Mouse (Mus musculus) urinary bladder, postnatal 36 days (tissue): ENCODE results near the gene Tcap.
"Not testable (repeated sequence)": the region's sequence is repeated elsewhere in the genome, so short reads cannot be mapped to it uniquely, and the experiment has no call there.

Experiments
- DNase-seq, 2 experiments: peaks; one replicate each; pipeline ENCODE4 v3.0.0; 2022; ENCODE audit warnings: low spot score in 2 of 2, mixed read lengths in 1 of 2

Gene Tcap

GRCm38 (mm10) chr11:98381651-98382050, 2.0 kb upstream of the Tcap start:
- DNase-seq, result no peak

- not testable (repeated sequence) for DNase-seq
These were observed 1.2 kb upstream of the Tcap start for GRCm38 (mm10) chr11:98382405-98382804.

GRCm38 (mm10) chr11:98384216-98384615, 605 bp downstream of the Tcap start:
- no peak for DNase-seq

- no peak for DNase-seq
These were observed 1.4 kb downstream of the Tcap start for GRCm38 (mm10) chr11:98384721-98385637.

GRCm38 (mm10) chr11:98385638-98386585, 2.3 kb downstream of the Tcap start, which contains the start of gene Pnmt:
Gene Pnmt, plus strand, starts transcription at chr11:98386450.
- DNase-seq, result no peak

GRCm38 (mm10) chr11:98386596-98386995, 3.0 kb downstream of the Tcap start:
- no peak for DNase-seq

- DNase-seq, result no peak
These were observed 3.5 kb downstream of the Tcap start for GRCm38 (mm10) chr11:98387056-98387577.

- DNase-seq, result no peak
These were observed 4.7 kb downstream of the Tcap start for GRCm38 (mm10) chr11:98388282-98388681.

GRCm38 (mm10) chr11:98389221-98389780, 5.7 kb downstream of the Tcap start:
- DNase-seq, result peak; percentile 28 to 44

- DNase-seq, result no peak
These were observed 6.5 kb downstream of the Tcap start for GRCm38 (mm10) chr11:98390141-98390540.

GRCm38 (mm10) chr11:98392034-98392433, 8.4 kb downstream of the Tcap start:
- DNase-seq, result no peak

GRCm38 (mm10) chr11:98392645-98393044, 9.0 kb downstream of the Tcap start:
- DNase-seq, result no peak

- DNase-seq, result no peak
These were observed 9.7 kb downstream of the Tcap start for GRCm38 (mm10) chr11:98393317-98393716.

- DNase-seq, result no peak
These were observed 10.7 kb downstream of the Tcap start for GRCm38 (mm10) chr11:98394301-98394700.

- DNase-seq, result no peak
These were observed 11.4 kb downstream of the Tcap start for GRCm38 (mm10) chr11:98395041-98395440.

- no peak for DNase-seq
These were observed 14.3 kb downstream of the Tcap start for GRCm38 (mm10) chr11:98397946-98398345.

- DNase-seq, result peak; percentile 84
These were observed 16.6 kb downstream of the Tcap start, which contains the start of gene Pgap3 for GRCm38 (mm10) chr11:98400161-98400726. Gene Pgap3, minus strand, starts transcription at chr11:98400490.

GRCm38 (mm10) chr11:98400816-98401215, 17.2 kb downstream of the Tcap start:
- no peak for DNase-seq

GRCm38 (mm10) chr11:98406621-98407020, 23.0 kb downstream of the Tcap start:
- no peak for DNase-seq

GRCm38 (mm10) chr11:98408872-98409271, 25.3 kb downstream of the Tcap start:
- no peak for DNase-seq

GRCm38 (mm10) chr11:98409341-98409822, 25.8 kb downstream of the Tcap start:
- no peak for DNase-seq
